Mouse (Mus musculus): ENCODE measurements at regions not wholly inside any gene's neighbourhood (a gene's known extent, or its start where the extent isn't known, plus 50 kb on each side); places are given as distances from the start of the nearest gene placed in this dataset.

DNA sequence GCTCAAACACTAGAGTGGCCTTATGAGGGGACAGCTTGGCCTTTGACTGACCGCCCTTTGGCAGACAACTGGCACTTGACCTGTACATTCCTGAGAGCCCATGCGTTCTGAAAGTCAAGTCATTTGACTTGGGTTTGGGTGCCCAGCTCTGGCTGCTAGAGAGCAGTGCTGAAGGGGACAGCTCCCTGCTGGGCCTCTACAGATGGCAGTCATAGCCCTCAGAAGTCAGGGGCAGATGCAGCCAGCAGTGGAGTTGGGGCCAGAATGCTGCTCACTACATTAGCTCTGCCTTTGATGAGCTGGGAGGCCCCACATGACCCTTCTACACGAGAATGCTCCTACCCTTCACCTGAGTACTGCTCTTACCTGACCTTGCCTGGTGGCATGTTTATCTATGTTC, 58.3 kb upstream of the Twist2 start:
- no peak for DNase-seq

DNA sequence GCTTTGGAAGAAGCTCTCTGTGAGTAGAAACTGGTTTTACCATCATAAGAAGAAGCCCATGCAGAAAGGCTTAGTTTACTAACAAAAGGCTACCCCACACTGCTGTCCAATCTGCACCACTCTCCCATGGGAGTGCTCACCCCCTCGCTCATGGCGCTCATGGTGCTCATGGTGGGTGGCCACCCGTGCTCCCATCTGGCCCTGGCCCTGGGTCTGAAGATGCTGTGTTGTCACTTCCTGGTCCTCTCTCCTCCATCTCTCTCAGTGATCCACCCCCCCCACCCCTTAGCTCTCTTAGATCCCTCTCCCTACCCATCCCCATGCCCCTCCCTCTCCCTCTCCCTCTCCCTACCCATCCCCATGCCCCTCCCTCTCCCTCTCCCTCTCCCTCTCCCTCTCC, 57.2 kb upstream of the Twist2 start:
- DNase-seq, result no peak

DNA sequence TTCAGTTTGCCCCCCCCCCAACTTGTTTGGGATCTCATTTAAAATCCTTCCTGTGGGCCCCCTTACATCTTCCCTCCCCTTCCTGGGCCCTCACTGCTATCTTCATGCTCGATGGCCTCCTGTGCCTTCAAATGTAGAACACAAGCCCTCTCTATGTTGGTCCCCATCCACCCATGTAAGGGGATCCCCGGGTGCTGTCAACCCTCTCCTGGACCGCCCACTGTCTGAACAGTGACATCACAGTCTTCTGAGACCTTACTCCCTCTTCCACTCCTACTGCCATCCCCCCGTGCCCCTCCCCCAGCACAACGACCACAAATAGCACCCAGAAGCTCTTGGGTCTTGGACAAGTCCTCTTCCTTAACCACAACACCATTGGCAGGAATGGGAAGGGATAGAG, 56.6 kb upstream of the Twist2 start:
- DNase-seq, result no peak

DNA sequence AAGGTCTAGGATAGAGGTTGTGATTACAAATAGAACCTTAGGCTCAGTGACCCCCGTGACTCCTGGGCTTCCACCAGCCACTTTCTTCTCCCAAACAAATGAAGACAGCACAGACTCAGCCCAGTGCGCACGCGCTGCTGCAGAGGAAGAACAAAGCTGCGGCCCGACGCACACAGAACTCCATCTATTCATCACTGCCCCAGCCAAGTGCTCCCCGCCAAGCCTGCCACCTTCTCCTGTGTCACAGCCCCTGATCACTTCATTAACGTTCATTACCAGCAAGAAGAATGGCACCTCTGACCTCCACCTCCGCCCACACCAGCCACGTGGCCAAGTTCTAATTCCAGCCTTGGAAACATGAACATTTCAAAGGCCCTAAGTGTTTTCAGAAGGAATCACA, 53.7 kb upstream of the Twist2 start:
- no peak for DNase-seq
